Mouse (Mus musculus): Measurements from ENCODE around the gene Defb43. TPM values are rescaled to one million over a fixed set of nuclear protein-coding genes. Genes with fewer than 3 reads are reported as not detected.

Gene Defb43
- total RNA-seq, 2 experiments from 2014 or later: not detected

DNA sequence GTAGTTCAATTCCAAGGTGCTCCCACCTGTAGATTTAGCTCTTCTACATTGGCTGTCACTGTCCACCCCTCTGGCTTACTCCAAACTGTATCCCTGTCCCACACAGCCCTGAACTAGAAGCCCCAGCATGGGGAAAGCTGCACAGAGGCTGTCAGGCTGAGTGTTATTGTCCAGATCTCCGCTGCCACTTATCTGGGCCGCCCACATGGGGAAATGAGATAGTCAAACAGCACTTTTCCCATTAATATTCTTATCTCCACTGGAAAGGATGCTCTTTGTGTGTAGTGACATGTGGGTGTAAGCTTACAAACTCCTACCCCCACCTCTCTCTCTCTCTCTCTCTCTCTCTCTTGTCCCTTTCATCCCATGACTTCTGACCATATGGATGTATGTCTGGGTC is 50.6 kb downstream of the Defb43 start:
- intact Hi-C loops (cut with DNase I; ENCODE audit: low total_unique reads): no loop called here
- no peak for DNase-seq

DNA sequence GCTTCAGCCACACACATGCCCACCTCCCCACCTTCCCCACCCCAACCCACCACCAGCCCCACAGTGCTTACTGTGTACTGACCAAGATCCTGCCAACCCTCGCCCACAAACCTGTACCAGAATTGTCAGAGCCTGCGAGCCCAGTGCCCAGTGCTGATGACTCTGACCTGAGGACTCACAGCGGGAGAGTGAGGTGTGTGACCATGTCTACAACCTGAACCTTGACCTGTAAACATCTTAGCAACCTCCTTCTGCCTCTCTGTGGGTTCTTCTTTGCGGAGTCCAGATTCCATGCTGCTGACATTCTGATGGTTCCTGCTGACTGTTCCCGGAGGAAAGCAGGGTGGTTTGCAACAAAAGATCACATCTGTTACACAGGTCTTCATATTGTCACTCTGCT is 53.8 kb downstream of the Defb43 start:
- intact Hi-C loops (cut with DNase I; ENCODE audit: low total_unique reads): loop anchor here (5.0 kb wide), 1 partner anchor 307 kb away; no protein-coding TSS in a partner anchor
- no peak for DNase-seq

DNA sequence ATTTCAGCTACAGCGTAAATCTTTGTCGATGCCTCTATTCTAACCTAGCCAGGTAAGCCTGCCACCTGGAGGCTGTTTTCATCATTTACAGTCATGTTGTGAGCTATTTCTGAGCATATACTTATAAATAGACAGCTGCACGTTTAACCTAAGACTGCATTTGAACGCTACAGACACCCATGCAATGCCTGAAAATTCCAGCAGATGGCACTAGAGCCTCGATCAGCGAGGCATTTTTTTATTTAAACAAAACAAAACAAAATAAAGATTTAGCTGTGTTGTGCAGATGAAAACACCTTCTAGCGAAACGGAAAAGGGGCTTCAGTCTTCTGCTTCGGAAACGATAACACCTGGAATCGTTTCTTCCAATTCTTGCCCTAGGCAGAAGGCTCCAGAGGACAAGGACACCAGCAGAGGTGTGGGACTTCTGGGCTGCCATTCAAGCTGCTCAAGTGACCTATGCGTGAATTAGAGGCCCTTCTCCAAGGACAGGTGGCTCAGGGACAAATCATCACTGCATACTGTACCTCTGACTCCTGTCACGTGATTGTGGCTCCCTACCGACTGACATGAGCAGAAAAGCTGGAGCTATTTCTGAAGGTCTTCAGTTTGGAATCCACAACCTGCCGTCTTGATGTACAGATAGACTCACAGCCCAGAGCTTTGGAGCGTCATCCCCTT is 55.2 kb downstream of the Defb43 start:
- intact Hi-C loops (cut with DNase I; ENCODE audit: low total_unique reads): loop anchor here (5.0 kb wide), 1 partner anchor 306 kb away; no protein-coding TSS in a partner anchor
- peak; percentile 30 for DNase-seq

Other genes with a start within 250 kb of the Defb43 start
- gene Wdfy2, start 174.1 kb upstream of the Defb43 start, total RNA-seq (2021): 1 to 10 TPM; 7.4 to 7.8 TPM
- not detected for gene Defb48, start 27.3 kb upstream of the Defb43 start, total RNA-seq (2021)
- gene Defb47, start 13.7 kb upstream of the Defb43 start, total RNA-seq (2021): not detected
- not detected for gene Defb42, start 35.2 kb downstream of the Defb43 start, total RNA-seq (2021)
- gene Defb30, start 38.2 kb downstream of the Defb43 start, total RNA-seq (2021): not detected